28 mouse cellular contexts compared by ENCODE assay signal in the genomic region with DNA sequence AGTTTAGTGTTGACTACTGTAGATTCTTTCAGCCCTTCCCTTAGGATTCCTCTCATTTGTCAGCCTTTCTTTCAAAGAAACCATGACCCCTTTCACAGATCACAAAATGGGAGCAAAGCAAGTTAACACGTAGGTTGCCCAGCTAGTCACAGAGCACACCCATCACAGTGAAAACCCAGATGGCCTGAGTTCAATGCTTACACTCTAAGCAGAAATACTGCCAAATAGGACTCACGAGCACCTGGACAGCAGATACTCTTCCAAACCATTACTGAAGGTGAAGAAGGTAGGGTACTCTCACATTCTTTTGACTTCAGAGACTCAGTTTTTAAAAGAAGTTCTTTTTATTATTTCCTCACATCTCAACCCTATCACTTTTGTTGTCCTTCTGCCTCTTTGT.
"Had no signal": no experiment of that assay in that cellular context is flagged by ENCODE, and none has a peak within 500 bp of the region (broad histone marks: within the 10 kb centered on the region; RNA-seq: fewer than 3 reads in every experiment).

No protein-coding gene starts in this region.

- DNase-seq: left cerebral cortex, postnatal 4 days; liver; liver, embryonic 13.5 days; liver, postnatal 0 days; lung, adult 18-20 months; lung, adult 2 months; lung, embryonic 14.5 days; lung, postnatal 10 days; lung, postnatal 14 days; lung, postnatal 36 days; lung, postnatal 4 days; midbrain, embryonic 14.5 days had no signal

- H3K4me3 ChIP-seq: limb, embryonic 10.5 days; limb, embryonic 12.5 days; limb, embryonic 13.5 days; limb, embryonic 15.5 days; liver, embryonic 12.5 days; liver, embryonic 13.5 days; liver, embryonic 15.5 days; lung, embryonic 15.5 days; megakaryocyte, embryonic 14.5 days; midbrain, embryonic 10.5 days; midbrain, embryonic 12.5 days; midbrain, embryonic 13.5 days; midbrain, embryonic 15.5 days; myocyte; neural tube, embryonic 12.5 days had no signal

- H3K27ac ChIP-seq: limb, embryonic 10.5 days; limb, embryonic 12.5 days; limb, embryonic 13.5 days; limb, embryonic 15.5 days; liver, embryonic 12.5 days; liver, embryonic 13.5 days; liver, embryonic 14.5 days; liver, embryonic 15.5 days; lung, embryonic 15.5 days; macrophage; midbrain, embryonic 10.5 days; midbrain, embryonic 12.5 days; midbrain, embryonic 13.5 days; midbrain, embryonic 15.5 days; neural tube, embryonic 12.5 days had no signal
